Mouse (Mus musculus) neural tube, embryonic 10.5 days (tissue): ENCODE data around the gene Vmn1r24.
"Not testable (repeated sequence)": the region's sequence is repeated elsewhere in the genome, so short reads cannot be mapped to it uniquely, and the experiment has no call there.

ENCODE experiments used
- DNase-seq: peaks from one replicate; pipeline ENCODE4 v3.0.0-alpha.2; 2017; ENCODE audit warnings: low spot score; ENCODE audit errors: extremely low spot score

Gene Vmn1r24

GRCm38 (mm10) chr6:57961403-57961802 is at the start of gene Vmn1r24:
Vmn1r24 (minus strand) TSS chr6:57961503.
- DNase-seq = not testable (repeated sequence)

- no peak for DNase-seq
These were observed 19.4 kb upstream of the Vmn1r24 start, which contains the start of gene Vmn1r25 for GRCm38 (mm10) chr6:57980710-57981109. Vmn1r25 (minus strand) TSS chr6:57980810.

- DNase-seq = no peak
These were observed 34.6 kb downstream of the Vmn1r24 start, which contains the start of gene Vmn1r23 for GRCm38 (mm10) chr6:57926738-57927137. Vmn1r23 (minus strand) TSS chr6:57926838.

- no peak for DNase-seq
These were observed 53.4 kb downstream of the Vmn1r24 start, which contains the start of gene Vmn1r22 for GRCm38 (mm10) chr6:57907928-57908327. Vmn1r22 (minus strand) TSS chr6:57908028.
